Mouse (Mus musculus): ENCODE measurements around the gene Cd24a.
A peak's percentile ranks its signal among the peaks of the same experiment; 100 is the strongest.

Gene Cd24a

GRCm38 (mm10) chr10:43581260-43581659 is 3.2 kb downstream of the Cd24a start:
- DNase-seq (ENCODE audit: low read depth, low spot score), result no peak

GRCm38 (mm10) chr10:43584538-43584937 is 6.5 kb downstream of the Cd24a start:
- DNase-seq (ENCODE audit: low read depth, low spot score), result no peak

DNA sequence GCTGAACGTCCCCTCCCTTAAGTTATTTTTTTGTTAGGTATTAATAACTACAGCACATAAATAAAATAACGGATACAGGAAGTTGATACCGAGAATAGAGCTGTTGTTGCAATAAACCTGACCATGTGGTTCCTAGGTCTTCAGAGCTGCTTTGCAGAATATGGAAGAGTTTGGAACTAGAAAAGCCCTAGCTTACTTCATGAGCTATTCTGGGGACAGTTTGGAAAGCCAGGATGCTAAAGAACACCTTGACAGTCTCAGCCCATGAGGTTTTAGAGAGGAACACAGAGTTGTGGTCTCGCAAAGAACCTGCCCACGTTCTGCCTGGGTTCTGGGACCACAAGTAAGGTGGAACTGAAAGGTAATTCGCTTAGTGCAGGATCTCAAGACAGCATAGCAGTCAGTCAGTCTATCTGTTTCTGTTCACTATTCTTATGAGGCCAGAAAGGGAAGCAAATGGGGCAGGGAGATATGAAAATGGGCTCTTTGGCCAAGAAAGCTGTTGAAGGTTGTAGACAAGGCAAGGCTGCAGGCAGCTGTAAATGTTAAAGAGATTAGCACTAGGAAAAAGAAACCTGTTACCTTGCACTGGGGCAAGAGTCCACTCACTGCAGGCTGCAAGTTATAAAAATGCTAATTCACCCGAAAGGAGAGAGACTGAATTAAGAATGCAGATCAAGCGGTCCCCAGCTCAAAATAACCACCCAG is 10.5 kb downstream of the Cd24a start:
- no peak for DNase-seq (ENCODE audit: low read depth, low spot score)

- no peak for DNase-seq (ENCODE audit: low read depth, low spot score)
Observed at GRCm38 (mm10) chr10:43591477-43591876, 13.4 kb downstream of the Cd24a start.

GRCm38 (mm10) chr10:43593182-43593581 is 15.1 kb downstream of the Cd24a start:
- DNase-seq (ENCODE audit: low read depth, low spot score), result no peak

DNA sequence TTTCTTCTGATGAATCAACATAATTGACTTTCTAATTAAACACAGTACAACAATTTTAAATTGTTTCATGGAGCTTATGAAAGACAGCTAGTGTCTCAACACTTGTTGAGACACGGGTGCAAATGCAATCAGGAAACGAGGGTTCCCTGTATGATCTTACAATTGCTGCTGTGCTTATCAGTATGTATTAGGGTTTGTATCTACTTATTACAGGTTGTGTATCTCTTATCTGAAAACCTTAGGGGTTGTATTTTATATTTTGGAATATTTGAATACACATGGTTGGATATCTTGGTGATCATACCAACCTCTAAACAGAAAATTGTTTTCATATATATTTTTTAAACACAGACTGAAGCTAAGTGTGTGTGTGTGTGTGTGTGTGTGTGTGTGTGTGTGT is 16.1 kb downstream of the Cd24a start:
- no peak for DNase-seq (ENCODE audit: low read depth, low spot score)

DNA sequence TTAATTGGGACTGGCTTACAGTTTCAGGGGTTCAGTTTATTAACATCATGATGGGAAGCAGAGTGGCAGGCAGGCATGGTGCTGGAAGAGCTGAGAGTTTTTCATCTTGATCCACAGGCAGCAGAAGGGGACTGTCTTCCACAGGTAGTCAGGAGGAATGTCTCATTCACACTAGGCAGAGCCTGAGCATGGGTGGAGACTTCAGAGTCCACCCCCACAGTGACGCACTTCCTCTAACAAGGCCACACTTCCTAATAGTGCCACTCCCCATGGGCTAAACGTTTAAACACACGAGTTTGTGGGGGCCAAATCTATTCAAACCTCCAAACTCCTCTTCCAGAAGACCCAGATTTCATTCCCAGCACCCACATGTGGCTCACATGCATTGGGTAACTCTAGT is 16.8 kb downstream of the Cd24a start:
- DNase-seq (ENCODE audit: low read depth, low spot score), result no peak

DNA sequence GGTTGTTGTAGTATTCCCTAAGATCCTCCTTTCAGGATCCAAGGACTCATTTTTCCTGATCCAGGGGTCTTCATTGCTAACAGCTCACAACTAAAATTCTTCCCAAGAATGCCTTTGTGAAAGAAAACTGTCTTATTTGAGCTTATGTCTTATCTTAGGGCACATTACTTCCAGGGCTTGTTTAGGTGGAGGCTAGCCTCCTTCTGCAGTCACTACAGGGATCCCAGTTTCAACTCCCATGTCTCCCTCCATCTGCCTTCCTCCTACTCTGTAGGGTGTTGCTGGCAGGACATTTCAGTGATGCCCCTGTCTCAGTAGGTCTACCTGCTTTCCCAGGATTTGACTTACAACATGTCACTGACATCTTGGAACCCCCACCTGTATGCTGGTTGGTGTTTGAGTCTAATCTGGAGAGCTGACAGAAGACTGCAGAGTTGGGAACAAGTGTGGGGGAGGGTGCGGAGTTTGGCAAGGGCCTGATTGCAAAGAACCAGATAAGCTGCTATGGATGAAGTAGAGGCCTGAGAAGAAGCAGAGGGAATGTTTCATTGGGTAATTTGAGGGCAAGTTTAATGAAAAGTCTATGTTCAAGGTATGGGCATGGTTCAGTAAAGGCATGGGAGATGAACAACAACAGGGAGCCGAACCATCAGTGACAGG is 20.1 kb downstream of the Cd24a start:
- no peak for DNase-seq (ENCODE audit: low read depth, low spot score)

- DNase-seq (ENCODE audit: low read depth, low spot score), result no peak
Observed at GRCm38 (mm10) chr10:43601039-43601438, 23.0 kb downstream of the Cd24a start.

DNA sequence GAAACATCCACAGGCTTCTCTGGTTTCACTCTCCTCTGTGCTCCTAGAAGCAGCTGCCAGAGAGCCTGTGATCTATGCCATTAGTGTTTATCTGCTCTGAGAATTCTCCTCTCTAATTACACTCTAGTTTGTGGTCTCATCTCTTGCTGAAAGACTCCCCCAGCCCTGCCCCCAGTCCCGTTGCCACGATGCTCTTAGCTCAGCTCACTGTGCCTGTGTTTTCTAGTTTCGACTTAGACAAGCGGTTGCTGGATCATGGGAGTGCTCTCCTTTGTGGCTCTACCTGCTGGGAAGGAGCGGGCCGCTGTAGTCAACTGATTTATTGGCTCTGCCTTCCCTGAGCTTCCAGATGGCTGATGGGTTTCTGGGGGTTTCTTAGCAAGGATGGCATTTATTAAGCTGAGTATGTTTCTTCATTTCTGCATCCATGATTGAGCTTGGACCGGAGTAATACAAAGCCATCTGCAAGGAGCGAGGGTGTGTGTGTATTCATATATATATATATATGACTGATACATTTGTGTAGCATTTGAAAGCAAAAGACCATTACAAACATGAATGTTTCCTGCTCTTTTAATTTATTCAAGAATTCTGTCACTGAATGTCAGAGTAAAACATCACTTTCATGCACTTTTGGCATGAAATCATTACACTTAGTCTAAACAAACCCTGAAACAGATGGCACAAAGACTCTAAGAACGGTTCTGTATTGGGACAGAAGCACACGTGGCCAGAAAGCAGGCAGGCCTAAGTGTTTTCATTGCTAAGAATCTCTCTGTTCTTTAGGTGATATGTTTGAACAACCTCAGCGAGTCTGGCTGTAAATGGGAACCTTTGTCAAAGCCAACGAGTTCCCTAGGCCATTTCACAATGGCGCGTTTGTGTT is 23.7 kb downstream of the Cd24a start:
- DNase-seq (ENCODE audit: low read depth, low spot score), result peak; percentile 51

DNA sequence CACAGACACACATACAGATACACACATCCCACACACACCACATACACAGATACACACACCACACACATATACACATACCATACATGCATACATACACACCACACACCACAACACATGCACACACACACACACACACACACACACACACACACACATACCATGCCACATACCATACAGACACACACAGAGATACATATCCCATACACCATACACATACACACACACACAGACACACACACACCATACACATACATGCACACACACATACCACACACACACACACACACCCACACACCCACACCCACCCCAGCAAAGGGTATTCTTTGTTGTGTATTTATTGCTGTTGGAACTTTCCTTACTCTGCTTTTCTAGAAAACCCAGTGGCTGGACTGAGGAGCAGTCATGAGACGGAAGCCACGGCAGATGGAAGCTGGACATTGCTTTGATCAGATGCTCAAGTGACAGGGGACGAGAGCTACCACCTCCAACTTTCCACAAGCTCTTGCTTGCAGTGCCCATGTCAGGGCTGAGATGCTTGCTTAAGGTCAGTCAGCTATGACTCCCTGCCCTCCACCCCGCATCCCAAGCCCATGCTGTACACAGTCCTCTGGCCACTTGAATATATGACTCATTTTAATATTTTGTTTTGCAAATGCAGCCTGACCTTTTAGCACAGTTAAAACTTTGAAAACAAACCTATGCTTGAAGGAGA is 26.0 kb downstream of the Cd24a start:
- no peak for DNase-seq (ENCODE audit: low read depth, low spot score)

- DNase-seq (ENCODE audit: low read depth, low spot score), result no peak
Observed at GRCm38 (mm10) chr10:43604687-43605250, 26.7 kb downstream of the Cd24a start.

GRCm38 (mm10) chr10:43605901-43606300 is 27.8 kb downstream of the Cd24a start:
- no peak for DNase-seq (ENCODE audit: low read depth, low spot score)

DNA sequence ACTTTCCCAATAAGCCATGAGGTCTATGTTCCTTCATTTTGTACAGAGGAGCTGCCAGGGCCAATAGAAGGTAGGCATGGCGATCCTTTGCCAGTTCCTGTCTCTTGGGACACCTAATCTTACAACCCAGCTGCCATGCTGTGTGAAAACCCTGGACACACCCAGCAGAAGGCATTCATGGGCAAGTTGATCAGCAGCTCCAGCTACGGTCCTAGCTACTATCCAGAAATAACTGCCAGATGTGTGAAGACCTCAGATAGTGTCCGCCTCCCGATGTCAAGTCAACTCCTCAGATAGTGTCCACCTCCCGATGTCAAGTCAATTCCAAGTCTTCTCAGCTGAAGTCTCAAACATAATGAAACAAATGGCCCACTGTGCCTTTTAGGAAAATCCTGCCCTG is 31.4 kb downstream of the Cd24a start:
- no peak for DNase-seq (ENCODE audit: low read depth, low spot score)

GRCm38 (mm10) chr10:43609958-43610357 is 31.9 kb downstream of the Cd24a start:
- no peak for DNase-seq (ENCODE audit: low read depth, low spot score)

GRCm38 (mm10) chr10:43611081-43611480 is 33.0 kb downstream of the Cd24a start:
- DNase-seq (ENCODE audit: low read depth, low spot score), result no peak

DNA sequence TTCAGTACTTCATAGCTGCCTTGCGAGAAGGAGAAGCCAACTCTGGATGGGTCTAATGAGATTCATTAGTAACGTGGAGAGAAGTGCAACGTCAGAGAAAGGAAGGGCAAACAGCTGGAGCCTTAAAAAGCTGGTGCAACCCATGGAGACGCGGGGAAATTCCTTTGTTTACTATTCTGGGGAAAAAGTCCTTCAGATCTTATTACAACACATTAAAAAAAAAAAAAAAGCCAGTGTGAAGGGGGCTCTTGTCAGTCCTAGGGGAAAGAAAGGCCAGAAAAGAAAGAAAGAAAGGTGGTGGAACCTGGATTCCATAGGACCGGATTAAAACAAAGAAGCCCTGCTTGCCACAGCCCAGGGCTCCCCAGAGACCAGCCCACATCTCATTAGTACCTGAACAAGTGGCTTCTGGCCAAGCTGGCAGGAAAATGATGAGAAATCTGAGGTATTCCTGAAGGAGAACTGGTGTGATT is 41.0 kb downstream of the Cd24a start:
- no peak for DNase-seq (ENCODE audit: low read depth, low spot score)

DNA sequence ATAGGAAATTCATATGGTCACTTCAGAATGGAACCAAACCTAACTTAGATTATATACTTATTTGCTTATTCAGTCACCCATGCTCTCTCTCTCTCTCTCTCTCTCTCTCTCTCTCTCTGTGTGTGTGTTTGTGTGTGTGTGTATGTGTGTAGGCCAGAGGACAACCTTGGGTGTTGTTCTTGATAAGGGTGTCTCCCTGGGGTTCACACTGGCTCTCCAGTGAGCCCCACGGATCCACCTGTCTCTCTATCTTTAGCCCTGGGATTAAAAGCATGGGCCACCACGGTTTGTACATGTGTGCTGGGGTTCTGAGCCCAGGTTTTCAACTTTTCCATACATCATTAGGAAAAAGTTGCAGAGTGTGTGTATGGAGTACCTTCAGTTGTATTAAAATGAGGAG is 41.9 kb downstream of the Cd24a start:
- DNase-seq (ENCODE audit: low read depth, low spot score), result no peak

GRCm38 (mm10) chr10:43623510-43623909 is 45.4 kb downstream of the Cd24a start:
- no peak for DNase-seq (ENCODE audit: low read depth, low spot score)

DNA sequence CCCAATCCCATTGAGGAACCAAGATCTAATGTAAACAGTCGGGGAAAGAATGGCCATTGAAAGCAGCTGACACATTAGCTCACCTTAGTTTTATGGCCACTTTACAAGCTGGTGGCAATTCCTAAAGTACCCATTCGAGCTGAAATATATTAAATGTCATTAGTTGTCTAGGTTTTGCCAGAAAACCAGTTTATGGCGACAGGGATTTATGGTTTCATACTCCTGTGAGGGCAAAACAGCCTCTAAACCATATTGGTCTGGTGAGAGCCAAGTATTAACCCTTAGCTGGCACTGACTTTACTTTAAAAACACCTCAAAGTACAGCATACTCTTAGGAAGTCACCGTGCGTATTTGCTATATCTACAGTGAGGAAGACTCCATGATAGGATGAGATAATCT is 46.3 kb downstream of the Cd24a start:
- DNase-seq (ENCODE audit: low read depth, low spot score), result no peak

DNA sequence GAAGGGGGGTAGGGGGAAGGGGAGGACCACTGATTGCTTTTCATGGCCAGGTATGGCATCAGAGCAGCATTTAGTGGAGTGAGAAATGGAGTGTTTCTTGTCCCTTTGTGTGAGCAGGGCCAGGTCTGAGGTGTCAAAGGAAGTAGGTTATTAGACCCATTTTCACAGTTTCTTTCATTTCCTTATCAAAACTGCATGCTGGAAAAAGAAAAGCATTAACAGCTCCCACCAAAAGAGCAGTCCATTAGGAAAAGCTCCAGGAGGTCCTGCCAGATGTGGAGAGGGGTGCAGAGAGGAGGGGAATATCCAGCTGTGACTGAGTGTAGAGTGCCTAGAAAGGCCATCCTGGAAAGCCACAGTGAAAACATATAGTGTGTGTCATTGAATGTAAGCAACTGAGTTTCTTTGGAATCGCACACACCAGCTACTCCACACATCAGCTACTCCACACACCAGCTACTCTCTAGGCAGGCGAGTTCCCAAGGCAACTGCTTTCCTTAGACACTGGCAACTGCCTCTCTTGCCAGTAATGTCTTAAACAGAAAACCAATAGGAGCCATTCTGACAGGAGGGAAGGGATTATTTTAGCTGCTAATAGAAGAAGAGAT is 46.8 kb downstream of the Cd24a start:
- DNase-seq (ENCODE audit: low read depth, low spot score), result no peak
